Mouse (Mus musculus) midbrain, embryonic 16.5 days (tissue): ENCODE measurements around the gene Kcnq1. TPM values are rescaled to one million over a fixed set of nuclear protein-coding genes. Genes with fewer than 3 reads are reported as not detected.

Experiments used
- ATAC-seq: fragments of 200-750 bp; cut with Nextera tagmentation; 2 replicates; pipeline ENCODE4 v1.8.0; 2017; ENCODE audit warnings: moderate TSS enrichment
- H3K27ac ChIP-seq: fragments of 300-500 bp; sonication (generic); 2 replicates; pipeline ENCODE4 v1.5.1; 2014; ENCODE audit warnings: mild to moderate bottlenecking, low read length, mixed read lengths
- H3K27me3 ChIP-seq: fragments of 300-500 bp; sonication (generic); 2 replicates; pipeline ENCODE4 v1.6.1; 2014; ENCODE audit warnings: low read depth, low read length, mixed read lengths; ENCODE audit not compliant: control insufficient read depth, insufficient read depth
- H3K36me3 ChIP-seq: fragments of 300-500 bp; sonication (generic); 2 replicates; pipeline ENCODE4 v1.6.1; 2014; ENCODE audit warnings: mild to moderate bottlenecking, low read length, moderate library complexity, mixed read lengths; ENCODE audit not compliant: control insufficient read depth, insufficient read depth
- H3K4me1 ChIP-seq: fragments of 300-500 bp; sonication (generic); 2 replicates; pipeline ENCODE4 v1.6.1; 2014; ENCODE audit warnings: mild to moderate bottlenecking, low read length, mixed read lengths; ENCODE audit not compliant: control insufficient read depth, insufficient read depth
- H3K4me2 ChIP-seq: fragments of 300-500 bp; sonication (generic); 2 replicates; pipeline ENCODE4 v1.6.1; 2014; ENCODE audit warnings: mild to moderate bottlenecking, low read length, mixed read lengths
- H3K4me3 ChIP-seq: fragments of 300-500 bp; sonication (generic); 2 replicates; pipeline ENCODE4 v1.5.1; 2014; ENCODE audit warnings: low read depth, mild to moderate bottlenecking, low read length, moderate library complexity, mixed read lengths
- H3K9ac ChIP-seq: fragments of 300-500 bp; sonication (generic); 2 replicates; pipeline ENCODE4 v1.6.1; 2014; ENCODE audit warnings: low read depth, low read length, mixed read lengths
- H3K9me3 ChIP-seq: fragments of 300-500 bp; sonication (generic); replicated peaks from 2 replicates; pipeline ENCODE4 v1.6.1; 2014; ENCODE audit warnings: mild to moderate bottlenecking, low read length, mixed read lengths; ENCODE audit not compliant: control insufficient read depth, poor library complexity, severe bottlenecking
- WGBS: fragments of 180-500 bp; shearing (Covaris S2); extraction: QIAGEN DNeasy Blood & Tissue Kit; methylation state at CpG from one replicate; pipeline ENCODE4 v1.1.7; 2014; 5-methylcytosine and 5-hydroxymethylcytosine counted together
- polyA plus RNA-seq: library from polyadenylated mRNA; unstranded; fragments of >200 nt; fragmentation: Nextera tagmentation; extraction: Ambion mirVana; gene quantifications from 2 replicates; pipeline ENCODE4 v1.2.1, GENCODE M21; 2015

Gene Kcnq1
- polyA plus RNA-seq, 1 experiment from 2014 or later = 1.1 TPM

DNA sequence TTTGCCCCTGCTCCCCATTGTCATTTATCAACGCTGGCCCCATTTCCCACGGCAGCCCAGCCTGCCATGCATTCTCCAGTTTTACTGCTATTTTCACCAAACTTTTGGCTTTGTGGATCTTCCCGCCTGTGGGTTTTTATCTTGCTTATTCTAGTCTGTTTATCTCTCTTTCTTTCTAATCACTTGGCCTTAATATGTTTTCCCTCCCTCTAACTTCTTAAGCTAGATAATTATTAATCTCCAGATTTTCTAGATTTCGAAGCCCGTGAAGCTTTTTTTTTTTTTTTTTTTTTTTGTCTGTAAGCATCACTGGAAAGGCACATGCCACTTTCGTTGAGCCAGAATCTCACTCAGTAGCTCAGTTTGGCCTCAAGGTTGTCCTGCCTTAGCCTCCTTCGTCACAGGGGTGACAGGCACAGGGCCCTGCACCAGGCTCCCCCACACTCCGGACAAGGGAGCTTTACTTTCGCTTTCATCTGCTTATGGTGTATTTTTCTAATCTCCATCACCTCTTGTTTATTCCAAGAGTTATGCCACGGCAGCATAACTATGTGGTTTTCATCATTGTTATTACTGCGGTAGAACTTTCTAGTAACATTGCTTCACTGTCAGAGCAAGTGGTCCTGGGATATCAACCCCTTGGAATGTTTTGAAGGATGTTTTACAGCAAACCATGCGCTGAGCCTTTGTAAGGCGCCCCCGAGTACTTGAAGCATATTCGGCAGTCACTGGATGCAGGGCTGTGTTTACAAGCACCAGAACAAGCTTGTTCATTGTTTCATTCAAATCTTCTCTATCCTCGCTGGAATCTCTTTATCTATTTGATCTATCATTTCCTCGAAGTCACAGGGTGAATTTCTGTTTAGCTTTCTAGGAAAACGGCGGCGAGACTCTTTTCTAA lies 261.5 kb downstream of the Kcnq1 start:
- Histone ChIP-seq H3K27me3 (no peaks in the 10 kb centered on the region), H3K4me3 (no peak overlapping the region), H3K9me3 (no peaks in the 10 kb centered on the region; the same call in 1 of the 2 replicates), H3K4me2 (no peak overlapping the region), H3K4me1 (no peaks in the 10 kb centered on the region), H3K36me3 (no peaks in the 10 kb centered on the region), H3K9ac (no peak overlapping the region), H3K27ac (no peak overlapping the region)
- WGBS = 66% methylated on average over 20 of the region's 20 CpGs
- ATAC-seq = no peak

DNA sequence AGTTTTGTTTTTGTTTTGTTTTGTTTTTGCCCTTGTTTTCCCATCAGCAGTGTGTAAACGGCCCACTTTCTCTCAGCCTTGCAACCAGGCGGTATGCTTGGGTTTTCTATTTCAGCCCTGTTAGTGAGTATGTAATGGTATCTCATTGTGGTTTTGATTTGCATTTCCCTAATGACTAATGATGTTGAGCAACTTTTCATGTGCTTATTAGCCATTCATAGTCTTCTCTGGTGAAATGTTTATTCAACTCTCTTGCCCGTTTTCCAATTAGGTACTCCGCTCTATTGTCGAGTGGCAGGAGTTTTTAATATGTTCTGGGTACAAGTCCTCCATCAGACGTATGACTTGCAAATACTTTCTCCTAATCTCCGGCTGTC lies 262.1 kb downstream of the Kcnq1 start:
- Histone ChIP-seq H3K27me3 (no peaks in the 10 kb centered on the region), H3K4me1 (no peaks in the 10 kb centered on the region), H3K27ac (no peak overlapping the region), H3K9ac (no peak overlapping the region), H3K9me3 (no peaks in the 10 kb centered on the region; the same call in 1 of the 2 replicates), H3K36me3 (no peaks in the 10 kb centered on the region), H3K4me3 (no peak overlapping the region), H3K4me2 (no peak overlapping the region)
- ATAC-seq = no peak
- WGBS = 43% methylated on average over 7 of the region's 7 CpGs

- no peak overlapping the region for H3K4me2 ChIP-seq
- no peaks in the 10 kb centered on the region; the same call in 1 of the 2 replicates for H3K9me3 ChIP-seq
- no peaks in the 10 kb centered on the region for H3K4me1 ChIP-seq
- no peak overlapping the region for H3K4me3 ChIP-seq
- 74% methylated on average over 2 of the region's 2 CpGs for WGBS
- ATAC-seq = no peak
- no peak overlapping the region for H3K27ac ChIP-seq
- H3K9ac ChIP-seq = no peak overlapping the region
- H3K27me3 ChIP-seq = no peaks in the 10 kb centered on the region
- no peaks in the 10 kb centered on the region for H3K36me3 ChIP-seq
Observed at GRCm38 (mm10) chr7:143371336-143371735, 265.2 kb downstream of the Kcnq1 start.

DNA sequence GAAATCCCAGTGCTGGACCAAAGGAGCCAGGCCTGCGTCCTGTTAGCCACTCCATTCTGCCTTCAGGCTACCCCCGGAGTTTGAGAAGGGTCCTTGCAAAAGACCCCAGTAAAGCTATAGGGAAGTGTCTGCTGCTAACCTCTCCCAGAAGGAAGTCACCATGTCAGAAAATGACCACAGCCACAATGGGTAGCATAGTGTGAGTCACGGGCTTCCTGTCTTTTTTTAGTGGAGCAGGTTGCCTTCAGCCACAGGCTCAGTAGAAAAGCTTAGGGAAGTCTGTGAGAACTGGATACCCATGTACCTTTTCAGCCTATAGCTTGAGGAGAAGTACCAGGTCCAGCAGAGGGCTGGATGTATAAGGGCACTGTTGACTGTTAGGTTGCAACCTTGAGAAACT lies 267.1 kb downstream of the Kcnq1 start:
- Histone ChIP-seq H3K9ac (no peak overlapping the region), H3K27ac (no peak overlapping the region), H3K27me3 (no peaks in the 10 kb centered on the region), H3K4me2 (no peak overlapping the region), H3K4me3 (no peak overlapping the region), H3K36me3 (no peaks in the 10 kb centered on the region), H3K4me1 (no peaks in the 10 kb centered on the region), H3K9me3 (no peaks in the 10 kb centered on the region)
- 88% methylated on average over 3 of the region's 3 CpGs for WGBS
- no peak for ATAC-seq

DNA sequence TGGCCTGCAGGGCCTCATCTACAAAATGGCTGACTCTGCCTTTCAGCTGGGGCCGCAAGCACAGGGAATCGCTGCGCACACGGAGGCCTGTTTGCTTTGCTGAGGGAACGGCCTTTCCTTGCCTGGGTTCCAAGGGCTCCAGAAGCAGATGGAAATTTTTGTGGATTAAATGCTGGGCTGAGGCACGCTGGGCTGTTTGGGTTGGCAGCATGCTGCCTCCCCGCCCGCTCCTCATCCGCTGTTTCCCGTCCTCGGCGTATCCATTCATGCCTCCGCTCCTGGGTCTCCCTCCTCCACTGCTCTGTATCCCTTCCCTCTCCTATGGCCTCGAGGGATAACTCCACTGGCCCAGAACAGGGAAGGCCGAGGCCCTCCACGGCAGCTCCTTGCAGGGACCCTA lies 269.8 kb downstream of the Kcnq1 start:
- whole genome bisulfite sequencing = 85% methylated on average over 16 of the region's 16 CpGs
- no peak for ATAC-seq

GRCm38 (mm10) chr7:143380466-143381073 lies 274.4 kb downstream of the Kcnq1 start:
- Histone ChIP-seq H3K9ac (no peak overlapping the region), H3K4me3 (no peak overlapping the region), H3K36me3 (no peaks in the 10 kb centered on the region), H3K4me2 (no peak overlapping the region), H3K27ac (no peak overlapping the region), H3K27me3 (no peaks in the 10 kb centered on the region), H3K4me1 (no peaks in the 10 kb centered on the region), H3K9me3 (no peaks in the 10 kb centered on the region)
- ATAC-seq = no peak
- 83% methylated on average over 20 of the region's 20 CpGs for whole genome bisulfite sequencing

More for the DNA sequence above, 269.8 kb downstream of the Kcnq1 start:
- H3K27ac ChIP-seq = no peak overlapping the region
- no peaks in the 10 kb centered on the region for H3K4me1 ChIP-seq
- no peak overlapping the region for H3K4me2 ChIP-seq
- H3K27me3 ChIP-seq = no peaks in the 10 kb centered on the region
- no peaks in the 10 kb centered on the region for H3K9me3 ChIP-seq
- H3K4me3 ChIP-seq = no peak overlapping the region
- H3K36me3 ChIP-seq = no peaks in the 10 kb centered on the region
- no peak overlapping the region for H3K9ac ChIP-seq

DNA sequence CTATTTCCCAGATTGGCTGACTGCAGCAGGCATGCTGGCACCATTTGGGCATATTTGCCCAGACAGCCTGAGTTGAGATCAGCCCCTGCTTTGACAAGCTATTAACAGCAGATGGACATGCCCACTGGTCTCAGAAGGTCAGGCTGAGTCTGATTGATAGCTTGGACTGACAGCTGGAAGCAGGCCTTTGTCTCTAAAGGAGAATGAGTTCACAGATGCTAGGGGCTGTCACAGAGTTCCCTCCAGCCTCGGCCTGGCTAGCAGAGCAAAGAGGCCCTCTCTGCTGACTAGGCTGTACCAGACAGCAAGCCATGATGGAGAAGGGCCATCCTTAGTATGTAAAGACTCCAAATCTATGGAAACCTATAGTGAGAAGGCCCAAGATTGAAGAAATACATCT lies 280.5 kb downstream of the Kcnq1 start:
- Histone ChIP-seq H3K4me3 (no peak overlapping the region), H3K9me3 (no peaks in the 10 kb centered on the region), H3K9ac (no peak overlapping the region), H3K27ac (no peak overlapping the region), H3K27me3 (no peaks in the 10 kb centered on the region), H3K4me2 (no peak overlapping the region), H3K4me1 (peaks cover 16% of the 10 kb centered on the region), H3K36me3 (no peaks in the 10 kb centered on the region)
- 30% methylated on average over 1 of the region's 1 CpGs for WGBS
- no peak for ATAC-seq

DNA sequence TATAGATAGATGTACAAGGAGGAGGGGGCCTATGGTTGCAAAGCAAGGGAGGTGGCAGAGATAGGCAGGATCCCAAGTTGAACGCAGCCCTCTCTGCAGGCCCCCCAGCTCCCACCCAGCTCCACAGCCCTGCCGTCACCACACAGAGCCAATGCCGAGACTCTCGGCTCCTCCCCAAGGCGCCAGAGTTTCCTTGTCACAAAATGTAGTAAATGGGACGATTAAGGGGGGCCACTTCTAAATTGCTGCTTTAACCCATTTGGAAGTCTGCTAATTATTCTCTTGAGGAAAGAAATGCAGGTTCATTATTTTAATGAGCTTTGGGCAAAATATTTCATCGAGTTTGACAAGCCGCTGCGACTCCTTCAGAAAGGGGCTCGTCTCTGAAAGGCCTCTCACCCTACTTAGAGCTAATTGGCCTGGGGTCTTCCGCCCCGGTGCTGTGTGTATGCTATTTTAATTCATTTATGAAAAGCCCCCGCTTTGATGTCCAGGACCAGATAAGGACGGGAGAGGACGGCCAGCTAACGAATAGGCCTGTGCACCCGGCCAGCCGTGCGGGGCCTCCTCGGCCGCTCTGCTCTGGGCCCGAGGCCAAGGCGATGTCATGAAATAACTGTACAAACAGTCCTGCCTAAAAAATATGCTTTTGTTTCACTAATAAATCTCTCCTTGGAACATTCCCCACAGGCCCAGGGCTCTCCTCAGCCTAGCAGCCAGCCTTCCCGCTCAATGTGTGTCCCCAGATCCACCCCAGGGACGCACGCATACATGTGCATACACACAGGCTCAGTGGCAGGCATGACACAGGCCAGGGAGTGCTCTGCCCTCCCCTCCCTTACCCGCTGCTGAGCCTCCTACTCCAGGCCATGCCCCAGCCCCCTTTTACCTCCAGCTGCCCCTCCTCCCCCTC lies 282.9 kb downstream of the Kcnq1 start:
- H3K36me3 ChIP-seq = no peaks in the 10 kb centered on the region
- H3K9ac ChIP-seq = peak overlapping the region; percentile 15; the same call in 1 of the 2 replicates
- H3K9me3 ChIP-seq = peaks cover 3% of the 10 kb centered on the region
- peak overlapping the region; percentile 62; the same call in 1 of the 2 replicates for H3K27ac ChIP-seq
- WGBS = 30% methylated on average over 27 of the region's 27 CpGs
- peak; percentile 90 for ATAC-seq
- H3K4me3 ChIP-seq = no peak overlapping the region
- no peaks in the 10 kb centered on the region for H3K27me3 ChIP-seq
- peaks cover 16% of the 10 kb centered on the region for H3K4me1 ChIP-seq
- no peak overlapping the region for H3K4me2 ChIP-seq
